Mouse (Mus musculus) neural tube, embryonic 13.5 days (tissue): ENCODE data around the gene Ctnnd2. TPM values are rescaled to one million over a fixed set of nuclear protein-coding genes. Genes with fewer than 3 reads are reported as not detected.
"Not testable (repeated sequence)": the region's sequence is repeated elsewhere in the genome, so short reads cannot be mapped to it uniquely, and the experiment has no call there.

Source experiments
- ATAC-seq: fragments of 200-750 bp; cut with Nextera tagmentation; 2 replicates; pipeline ENCODE4 v1.8.0; 2017; ENCODE audit warnings: low read depth, mild to moderate bottlenecking, moderate TSS enrichment, moderate library complexity
- H3K27ac ChIP-seq: fragments of 300-500 bp; sonication (generic); replicated peaks from 2 replicates; pipeline ENCODE4 v1.5.1; 2015; ENCODE audit warnings: moderate library complexity, mild to moderate bottlenecking, inconsistent platforms
- H3K27me3 ChIP-seq: fragments of 300-500 bp; sonication (generic); 2 replicates; pipeline ENCODE4 v1.6.1; 2015; ENCODE audit warnings: mild to moderate bottlenecking, inconsistent platforms
- H3K36me3 ChIP-seq: fragments of 300-500 bp; sonication (generic); 2 replicates; pipeline ENCODE4 v1.6.1; 2015; ENCODE audit warnings: mild to moderate bottlenecking, inconsistent platforms
- H3K4me1 ChIP-seq: fragments of 300-500 bp; sonication (generic); replicated peaks from 2 replicates; pipeline ENCODE4 v1.6.1; 2015; ENCODE audit warnings: inconsistent platforms
- H3K4me2 ChIP-seq: fragments of 300-500 bp; sonication (generic); 2 replicates; pipeline ENCODE4 v1.6.1; 2015; ENCODE audit warnings: inconsistent platforms, mild to moderate bottlenecking, moderate library complexity
- H3K4me3 ChIP-seq: fragments of 300-500 bp; sonication (generic); 2 replicates; pipeline ENCODE4 v1.5.1; 2015; ENCODE audit warnings: mild to moderate bottlenecking, inconsistent platforms
- H3K9ac ChIP-seq: fragments of 300-500 bp; sonication (generic); 2 replicates; pipeline ENCODE4 v1.6.1; 2015; ENCODE audit warnings: moderate library complexity, mild to moderate bottlenecking, inconsistent platforms
- H3K9me3 ChIP-seq: fragments of 300-500 bp; sonication (generic); 2 replicates; pipeline ENCODE4 v1.6.1; 2016; ENCODE audit warnings: inconsistent platforms
- WGBS: fragments of 180-500 bp; shearing (Covaris S2); methylation state at CpG from one replicate; pipeline ENCODE4 v1.1.7; 2015; 5-methylcytosine and 5-hydroxymethylcytosine counted together
- polyA plus RNA-seq: library from polyadenylated mRNA; unstranded; fragments of >200 nt; fragmentation: Nextera tagmentation; extraction: Ambion mirVana; gene quantifications from 2 replicates; pipeline ENCODE4 v1.2.1, GENCODE M21; 2015

The Ctnnd2 gene
- polyA plus RNA-seq = 49.7 and 56.9 TPM in 2 replicates

DNA sequence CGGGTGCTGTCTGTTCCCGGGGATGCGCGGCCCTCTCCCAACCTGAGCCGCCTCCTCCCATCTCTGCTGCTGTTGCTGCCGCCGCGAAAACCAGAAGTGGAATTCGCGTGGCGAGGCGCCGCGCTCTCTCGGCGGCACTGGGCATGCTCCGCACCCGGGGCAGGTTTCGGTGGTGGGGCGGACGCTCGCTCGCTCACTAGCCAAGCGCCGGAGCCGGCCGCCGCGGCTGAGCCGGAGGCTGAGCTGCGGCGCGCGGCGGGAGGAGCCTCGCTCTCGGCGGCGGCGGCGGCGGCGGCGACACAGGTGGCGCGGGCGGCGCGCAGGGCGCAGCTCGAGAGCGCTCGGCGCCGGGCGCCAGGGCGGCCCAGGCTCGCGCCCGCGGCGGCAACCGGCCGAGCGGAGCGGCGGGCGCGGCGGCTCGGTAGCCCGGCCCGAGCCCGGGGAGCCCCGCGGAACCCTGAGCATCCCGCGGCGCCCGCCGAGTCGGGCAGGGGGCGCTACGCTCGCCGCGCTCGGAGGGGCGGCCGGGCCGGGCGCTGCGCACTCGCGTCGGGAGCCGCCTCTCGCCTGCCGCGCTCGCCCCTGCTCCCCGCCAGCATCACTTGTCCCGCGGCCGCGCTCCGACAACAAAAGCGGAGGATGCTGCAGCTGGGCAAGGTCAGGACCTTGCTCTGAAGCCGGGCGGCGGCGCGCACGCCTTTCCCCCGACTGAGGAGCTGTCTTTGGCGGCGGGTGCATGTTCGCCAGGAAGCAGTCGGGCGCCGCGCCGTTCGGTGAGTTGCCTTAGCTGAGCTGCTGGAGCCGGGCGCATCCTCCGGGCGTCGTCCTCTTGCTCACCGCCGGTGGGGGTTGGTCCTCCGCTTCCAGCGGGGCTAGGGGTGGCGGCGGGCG lies at the start of gene Ctnnd2:
Gene Ctnnd2 (plus strand): TSS at position 203 of the 891 bp plus-strand sequence.
- peak within 1 kb of the TSS; percentile 73 for H3K4me3 ChIP-seq
- under 1% methylated on average over 102 of the region's 136 CpGs for WGBS
- peak within 1 kb of the TSS; percentile 61 for H3K4me2 ChIP-seq
- peak within 1 kb of the TSS; percentile 97 for H3K27ac ChIP-seq
- H3K27me3 ChIP-seq = peaks cover 10% of the 10 kb centered on the region
- ATAC-seq = peak; percentile 92
- H3K36me3 ChIP-seq = no peaks in the 10 kb centered on the region
- no peaks in the 10 kb centered on the region for H3K9me3 ChIP-seq
- peaks cover 32% of the 10 kb centered on the region for H3K4me1 ChIP-seq
- peak within 1 kb of the TSS; percentile 92 for H3K9ac ChIP-seq

GRCm38 (mm10) chr15:30130705-30131104 lies 41.7 kb upstream of the Ctnnd2 start:
- Histone ChIP-seq H3K4me3 (no peak overlapping the region), H3K27ac (no peak overlapping the region), H3K4me1 (0 out of 2 replicates have a peak, but pooled peaks cover 5% of the 10 kb centered on the region), H3K9ac (no peak overlapping the region), H3K36me3 (no peaks in the 10 kb centered on the region), H3K4me2 (no peak overlapping the region), H3K9me3 (no peaks in the 10 kb centered on the region), H3K27me3 (no peaks in the 10 kb centered on the region)
- ATAC-seq = no peak
- 35% methylated on average over 6 of the region's 6 CpGs for WGBS

DNA sequence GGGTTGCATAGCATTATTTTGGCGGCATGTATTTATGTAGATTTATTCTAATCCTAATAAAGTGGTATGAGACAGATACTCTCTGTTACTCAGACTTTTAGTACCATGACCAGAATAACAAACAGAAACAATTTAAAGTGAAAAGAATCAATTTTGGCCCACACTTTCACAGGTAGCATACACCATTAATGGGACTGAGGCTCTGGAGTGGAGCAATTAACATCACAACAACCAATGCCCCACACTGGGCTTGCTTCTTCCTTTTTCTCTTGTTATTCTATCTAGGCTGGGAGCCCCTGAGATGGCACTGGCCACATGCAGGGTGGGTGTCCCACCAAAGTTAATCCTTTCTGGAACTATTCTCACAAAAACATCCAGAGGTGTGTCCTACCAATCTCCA lies 32.8 kb upstream of the Ctnnd2 start:
- WGBS = 54% methylated on average over 1 of the region's 1 CpGs
- not testable (repeated sequence) for ATAC-seq

DNA sequence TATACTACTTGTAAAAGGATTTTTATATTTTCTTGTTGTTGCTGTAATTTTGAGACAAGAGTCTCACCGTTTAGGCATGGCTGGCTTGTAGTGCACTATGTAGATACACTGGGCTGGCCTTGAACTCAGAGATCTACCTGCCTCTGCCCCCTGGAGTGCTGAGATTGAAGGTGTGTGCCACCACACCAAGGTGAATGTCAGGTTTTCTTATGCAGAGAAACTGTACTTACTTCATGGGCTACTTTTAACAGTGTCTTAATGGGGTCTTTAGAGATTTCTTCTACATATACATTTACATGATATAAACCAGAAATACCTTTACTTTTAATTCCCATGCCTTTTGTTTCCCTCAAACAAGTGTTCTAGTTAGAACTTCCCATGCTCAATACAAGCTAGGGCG lies 27.0 kb upstream of the Ctnnd2 start:
- H3K27ac ChIP-seq = no peak overlapping the region
- H3K4me3 ChIP-seq = no peak overlapping the region
- WGBS = 85% methylated on average over 2 of the region's 2 CpGs
- H3K36me3 ChIP-seq = no peaks in the 10 kb centered on the region
- no peaks in the 10 kb centered on the region for H3K4me1 ChIP-seq
- ATAC-seq = no peak
- H3K4me2 ChIP-seq = no peak overlapping the region
- H3K9me3 ChIP-seq = no peaks in the 10 kb centered on the region
- H3K9ac ChIP-seq = no peak overlapping the region
- no peaks in the 10 kb centered on the region for H3K27me3 ChIP-seq

More for the DNA sequence above, 32.8 kb upstream of the Ctnnd2 start:
- H3K27me3 ChIP-seq, H3K9ac ChIP-seq, H3K9me3 ChIP-seq, H3K27ac ChIP-seq, H3K4me2 ChIP-seq, H3K4me3 ChIP-seq, H3K4me1 ChIP-seq, H3K36me3 ChIP-seq: not testable (repeated sequence)

DNA sequence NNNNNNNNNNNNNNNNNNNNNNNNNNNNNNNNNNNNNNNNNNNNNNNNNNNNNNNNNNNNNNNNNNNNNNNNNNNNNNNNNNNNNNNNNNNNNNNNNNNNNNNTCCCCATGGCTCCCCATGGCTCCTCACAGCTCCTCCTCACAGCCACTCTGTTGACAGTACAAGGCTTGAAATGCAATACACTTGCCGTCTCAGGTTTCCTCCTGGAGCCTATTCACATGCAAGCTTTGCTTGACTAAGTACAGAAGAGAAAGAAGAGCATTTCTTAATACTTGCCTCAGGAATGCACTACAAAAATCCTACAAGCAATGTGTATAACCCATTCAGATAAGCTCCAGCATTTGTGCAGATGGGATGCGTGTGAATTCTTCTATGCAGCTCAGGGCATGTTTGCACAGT lies 20.2 kb upstream of the Ctnnd2 start:
- ATAC-seq = no peak
- H3K9me3 ChIP-seq = no peaks in the 10 kb centered on the region
- no peak overlapping the region for H3K9ac ChIP-seq
- no peak overlapping the region for H3K4me2 ChIP-seq
- no peaks in the 10 kb centered on the region for H3K4me1 ChIP-seq
- H3K27ac ChIP-seq = no peak overlapping the region
- no peaks in the 10 kb centered on the region for H3K27me3 ChIP-seq
- H3K36me3 ChIP-seq = no peaks in the 10 kb centered on the region
- WGBS = 58% methylated on average over 2 of the region's 2 CpGs
- no peak overlapping the region for H3K4me3 ChIP-seq

- no peak for ATAC-seq
- H3K27ac ChIP-seq = no peak overlapping the region
- H3K4me1 ChIP-seq = no peaks in the 10 kb centered on the region
- H3K4me2 ChIP-seq = no peak overlapping the region
- H3K9me3 ChIP-seq = no peaks in the 10 kb centered on the region
- WGBS = 95% methylated on average over 1 of the region's 1 CpGs
- H3K27me3 ChIP-seq = no peaks in the 10 kb centered on the region
- H3K9ac ChIP-seq = no peak overlapping the region
- no peak overlapping the region for H3K4me3 ChIP-seq
- no peaks in the 10 kb centered on the region for H3K36me3 ChIP-seq
These were observed 14.4 kb upstream of the Ctnnd2 start for GRCm38 (mm10) chr15:30157975-30158374.

- peaks cover 23% of the 10 kb centered on the region for H3K4me1 ChIP-seq
- no peak overlapping the region for H3K27ac ChIP-seq
- no peak for ATAC-seq
- no peak overlapping the region for H3K4me3 ChIP-seq
- H3K36me3 ChIP-seq = no peaks in the 10 kb centered on the region
- 77% methylated on average over 8 of the region's 8 CpGs for WGBS
- H3K4me2 ChIP-seq = no peak overlapping the region
- H3K9ac ChIP-seq = no peak overlapping the region
- H3K9me3 ChIP-seq = no peaks in the 10 kb centered on the region
- H3K27me3 ChIP-seq = peaks cover 10% of the 10 kb centered on the region
These were observed 2.4 kb upstream of the Ctnnd2 start for GRCm38 (mm10) chr15:30170031-30170430.

GRCm38 (mm10) chr15:30171493-30172195 lies 749 bp upstream of the Ctnnd2 start:
- 19% methylated on average over 11 of the region's 11 CpGs for whole genome bisulfite sequencing
- H3K4me1 ChIP-seq = peaks cover 32% of the 10 kb centered on the region

GRCm38 (mm10) chr15:30173370-30173941 lies 1.1 kb downstream of the Ctnnd2 start:
- Histone ChIP-seq H3K4me1 (peaks cover 32% of the 10 kb centered on the region), H3K4me2 (peak overlapping the region; percentile 61), H3K27me3 (peaks cover 10% of the 10 kb centered on the region), H3K27ac (peak overlapping the region; percentile 97), H3K9ac (peak overlapping the region; percentile 92), H3K4me3 (peak overlapping the region; percentile 73), H3K9me3 (no peaks in the 10 kb centered on the region), H3K36me3 (no peaks in the 10 kb centered on the region)
- peak; percentile 80 for ATAC-seq
- WGBS = under 1% methylated on average over 29 of the region's 29 CpGs

More at GRCm38 (mm10) chr15:30171493-30172195, 749 bp upstream of the Ctnnd2 start:
- peak overlapping the region; percentile 61 for H3K4me2 ChIP-seq
- H3K27me3 ChIP-seq = peaks cover 10% of the 10 kb centered on the region
- peak overlapping the region; percentile 92 for H3K9ac ChIP-seq
- H3K36me3 ChIP-seq = no peaks in the 10 kb centered on the region
- peak overlapping the region; percentile 73 for H3K4me3 ChIP-seq
- ATAC-seq = no peak
- peak overlapping the region; percentile 97 for H3K27ac ChIP-seq
- no peaks in the 10 kb centered on the region for H3K9me3 ChIP-seq

GRCm38 (mm10) chr15:30174321-30174720 lies 1.9 kb downstream of the Ctnnd2 start:
- peak overlapping the region; percentile 73 for H3K4me3 ChIP-seq
- peak overlapping the region; percentile 61 for H3K4me2 ChIP-seq
- peak overlapping the region; percentile 92 for H3K9ac ChIP-seq
- H3K27ac ChIP-seq = peak overlapping the region; percentile 97
- peaks cover 32% of the 10 kb centered on the region for H3K4me1 ChIP-seq
- H3K9me3 ChIP-seq = no peaks in the 10 kb centered on the region
- H3K27me3 ChIP-seq = peaks cover 10% of the 10 kb centered on the region
- ATAC-seq = no peak
- WGBS = 45% methylated on average over 7 of the region's 7 CpGs
- H3K36me3 ChIP-seq = no peaks in the 10 kb centered on the region

GRCm38 (mm10) chr15:30184020-30184419 lies 11.6 kb downstream of the Ctnnd2 start:
- WGBS = 92% methylated on average over 7 of the region's 7 CpGs
- no peaks in the 10 kb centered on the region; the same call in 1 of the 2 replicates for H3K4me1 ChIP-seq
- H3K4me3 ChIP-seq = no peak overlapping the region
- no peak overlapping the region for H3K4me2 ChIP-seq
- H3K36me3 ChIP-seq = no peaks in the 10 kb centered on the region
- no peaks in the 10 kb centered on the region for H3K9me3 ChIP-seq
- no peak overlapping the region for H3K27ac ChIP-seq
- H3K27me3 ChIP-seq = no peaks in the 10 kb centered on the region
- no peak overlapping the region for H3K9ac ChIP-seq
- ATAC-seq = no peak

DNA sequence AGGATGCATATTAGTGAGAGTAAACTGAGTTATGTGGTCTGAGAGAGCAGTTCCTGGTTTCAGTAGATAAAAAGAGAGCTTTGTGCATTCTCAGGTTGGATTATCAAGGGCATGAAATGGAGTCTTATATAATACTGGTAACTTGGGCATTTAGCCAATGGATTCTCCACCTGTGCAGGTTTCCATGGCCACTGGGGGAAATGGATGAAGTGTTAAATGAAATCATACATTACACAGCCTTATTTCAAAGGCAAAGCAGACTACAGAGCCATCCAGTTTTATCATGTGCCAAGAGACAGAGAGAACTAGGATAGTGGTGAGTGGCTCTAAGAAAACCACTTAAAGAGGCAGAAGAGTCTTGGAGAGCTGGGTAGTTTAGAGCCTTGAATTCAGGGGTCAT lies 18.5 kb downstream of the Ctnnd2 start:
- no peak overlapping the region for H3K9ac ChIP-seq
- H3K4me3 ChIP-seq = no peak overlapping the region
- no peak for ATAC-seq
- H3K27me3 ChIP-seq = no peaks in the 10 kb centered on the region
- H3K27ac ChIP-seq = no peak overlapping the region
- no peaks in the 10 kb centered on the region for H3K36me3 ChIP-seq
- no peak overlapping the region for H3K4me2 ChIP-seq
- H3K9me3 ChIP-seq = no peaks in the 10 kb centered on the region
- peaks cover 18% of the 10 kb centered on the region; the same call in 1 of the 2 replicates for H3K4me1 ChIP-seq
